Mouse (Mus musculus) bone marrow, adult 2 months (tissue): ENCODE measurements around the gene Zkscan6. TPM values are rescaled to one million over a fixed set of nuclear protein-coding genes. Genes with fewer than 3 reads are reported as not detected.

Experiments
- H3K27ac ChIP-seq: fragments of 200-500 bp; 2 replicates; pipeline ENCODE4 v1.5.1; 2012; ENCODE audit warnings: low read depth, mild to moderate bottlenecking, control low read depth, inconsistent platforms, low read length; ENCODE audit not compliant: control insufficient read depth, poor library complexity, insufficient read depth
- H3K4me1 ChIP-seq: fragments of 200-500 bp; 2 replicates; pipeline ENCODE4 v1.6.1; 2011; ENCODE audit warnings: low read length; ENCODE audit not compliant: control insufficient read depth, insufficient read depth
- H3K4me3 ChIP-seq: fragments of 200-500 bp; replicated peaks from 2 replicates; pipeline ENCODE3; 2011; ENCODE audit warnings: mild to moderate bottlenecking, low read depth, low read length, control low read depth; ENCODE audit not compliant: control insufficient read depth
- CTCF ChIP-seq: fragments of 200-500 bp; IDR thresholded peaks from 2 replicates; pipeline ENCODE4 v1.5.1; 2011; ENCODE audit warnings: low read length, control low read depth; ENCODE audit not compliant: control insufficient read depth, insufficient read depth
- POLR2A ChIP-seq: fragments of 200-500 bp; IDR thresholded peaks from 2 replicates; pipeline ENCODE4 v1.6.1; 2011; ENCODE audit warnings: low read depth, mild to moderate bottlenecking, control low read depth, low read length, borderline replicate concordance; ENCODE audit not compliant: control insufficient read depth
- WGBS: fragments of 180-500 bp; shearing (Covaris S2); methylation state at CpG from one replicate; pipeline ENCODE4 v1.1.7; 2018; 5-methylcytosine and 5-hydroxymethylcytosine counted together
- polyA plus RNA-seq: library from polyadenylated mRNA; stranded (reverse); fragments of >200 nt; gene quantifications from 2 replicates; pipeline ENCODE4 v1.2.4, GENCODE M21; 2011; ENCODE audit warnings: low replicate concordance; ENCODE audit not compliant: missing spikeins, insufficient read depth, insufficient read length

The Zkscan6 gene
- polyA plus RNA-seq, 1 experiment: 16.2 TPM

DNA sequence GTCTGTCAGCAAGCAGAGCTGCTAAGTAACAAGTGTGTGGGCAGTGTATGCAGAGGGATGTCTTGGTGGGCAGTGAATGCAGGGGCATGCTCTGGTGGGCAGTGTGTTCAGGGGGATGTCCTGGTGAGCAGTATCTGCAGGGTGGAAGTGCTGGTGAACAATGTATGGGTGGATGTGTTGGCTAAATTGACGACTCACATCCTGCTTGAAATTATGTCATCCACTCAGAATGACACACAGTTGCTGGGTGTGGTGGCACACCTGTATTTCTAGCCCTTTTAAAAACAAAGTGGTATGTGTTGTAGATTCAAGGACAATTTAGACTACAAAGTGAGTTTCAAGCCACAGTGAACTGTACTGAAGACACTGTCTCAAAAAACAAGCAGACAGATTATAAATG lies 11.2 kb downstream of the Zkscan6 start:
- no peak overlapping the region for H3K4me3 ChIP-seq
- H3K4me1 ChIP-seq: peaks cover 1% of the 10 kb centered on the region; the same call in 1 of the 2 replicates
- TF ChIP-seq POLR2A (no peak), CTCF (no peak)
- H3K27ac ChIP-seq: no peak overlapping the region
- 59% methylated on average over 1 of the region's 1 CpGs for WGBS

DNA sequence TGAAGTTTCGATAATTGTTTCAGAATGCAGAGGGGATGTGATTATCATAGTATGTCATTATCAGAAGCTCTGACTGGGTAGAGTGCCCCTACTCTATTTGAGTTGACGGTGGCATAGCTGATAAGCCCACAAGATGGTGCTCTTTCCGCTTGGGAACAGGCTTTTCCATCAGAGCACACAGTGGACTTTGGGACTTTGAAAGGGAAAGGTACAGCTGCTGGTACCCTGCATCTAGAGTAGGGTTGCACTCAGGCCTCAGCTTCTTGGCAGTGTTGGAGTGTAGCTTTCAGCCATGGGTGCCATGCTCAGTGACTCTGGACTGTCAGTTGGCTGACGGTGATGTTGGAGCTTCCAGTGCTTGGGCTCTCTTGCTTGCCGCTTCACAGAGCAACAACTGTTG lies 13.3 kb downstream of the Zkscan6 start:
- Histone ChIP-seq H3K27ac (no peak overlapping the region), H3K4me1 (peaks cover 1% of the 10 kb centered on the region; the same call in 1 of the 2 replicates), H3K4me3 (no peak overlapping the region)
- 85% methylated on average over 5 of the region's 5 CpGs for WGBS
- TF ChIP-seq CTCF (no peak), POLR2A (no peak)

DNA sequence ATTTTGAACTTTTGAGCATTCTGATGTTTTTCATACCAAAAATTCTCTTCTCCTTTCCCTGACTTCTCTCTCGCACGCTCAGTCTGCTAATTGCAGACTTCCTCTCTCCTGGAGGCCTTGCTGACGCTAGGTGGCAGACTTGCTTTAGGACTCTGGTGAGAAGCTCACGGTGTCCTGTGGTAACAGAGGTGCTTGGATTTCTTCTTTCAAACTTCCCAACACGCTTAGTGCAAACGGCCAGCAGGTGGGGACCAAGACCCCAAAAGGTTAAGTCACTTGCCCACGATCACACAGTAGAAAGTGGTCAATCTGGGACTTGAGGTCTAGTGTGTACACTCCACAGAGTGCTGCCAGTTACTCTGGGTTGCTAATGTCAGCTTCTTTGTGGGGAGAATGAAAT lies 13.9 kb downstream of the Zkscan6 start:
- TF ChIP-seq POLR2A (no peak), CTCF (peak; percentile 87)
- Histone ChIP-seq H3K4me3 (no peak overlapping the region), H3K27ac (no peak overlapping the region), H3K4me1 (peaks cover 1% of the 10 kb centered on the region; the same call in 1 of the 2 replicates)
- whole genome bisulfite sequencing: 19% methylated on average over 7 of the region's 7 CpGs

DNA sequence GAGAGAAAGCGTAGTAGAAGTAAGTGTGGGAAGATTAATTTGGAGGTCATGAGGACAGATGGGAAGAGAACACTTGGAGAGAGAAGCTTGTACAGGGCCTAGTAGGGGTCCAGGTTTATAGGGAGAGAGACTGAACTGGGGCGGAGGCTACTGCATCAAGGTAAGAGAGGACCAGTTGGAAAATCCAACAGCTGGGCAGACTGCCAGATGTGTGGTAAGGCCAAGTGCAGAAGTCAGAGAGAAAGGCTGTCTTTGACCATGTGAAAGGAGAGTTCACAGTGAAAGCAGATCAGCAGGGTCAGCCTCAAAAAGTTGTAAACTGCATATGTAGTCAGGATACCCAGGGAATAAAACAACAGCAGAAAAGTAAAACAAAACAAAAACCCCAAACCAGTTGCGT lies 17.6 kb downstream of the Zkscan6 start:
- Histone ChIP-seq H3K4me3 (no peak overlapping the region), H3K4me1 (no peaks in the 10 kb centered on the region; the same call in 1 of the 2 replicates), H3K27ac (no peak overlapping the region)
- WGBS: 97% methylated on average over 3 of the region's 3 CpGs
- TF ChIP-seq POLR2A (no peak), CTCF (no peak)

DNA sequence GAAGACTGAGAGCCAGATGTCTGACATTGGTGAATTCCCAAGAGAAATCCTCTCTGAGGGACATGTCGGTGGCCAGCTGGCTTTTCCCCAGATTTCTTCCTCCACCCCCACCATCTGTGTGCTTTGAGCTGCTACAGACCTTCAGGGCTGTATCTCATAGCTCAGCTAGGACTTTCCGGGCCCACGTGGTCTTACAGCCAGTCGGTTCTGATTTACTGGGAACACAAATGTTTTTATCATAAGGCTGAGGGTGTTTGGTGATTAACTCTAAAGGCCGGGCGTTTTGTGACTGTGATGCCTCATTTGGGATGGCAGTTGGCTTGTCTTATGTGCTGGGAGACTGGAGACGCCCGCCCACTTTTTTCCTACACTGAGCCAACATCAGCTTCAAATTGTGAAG lies 32.0 kb downstream of the Zkscan6 start:
- 78% methylated on average over 8 of the region's 8 CpGs for WGBS
- TF ChIP-seq POLR2A (no peak), CTCF (no peak)
- H3K4me3 ChIP-seq: no peak overlapping the region

DNA sequence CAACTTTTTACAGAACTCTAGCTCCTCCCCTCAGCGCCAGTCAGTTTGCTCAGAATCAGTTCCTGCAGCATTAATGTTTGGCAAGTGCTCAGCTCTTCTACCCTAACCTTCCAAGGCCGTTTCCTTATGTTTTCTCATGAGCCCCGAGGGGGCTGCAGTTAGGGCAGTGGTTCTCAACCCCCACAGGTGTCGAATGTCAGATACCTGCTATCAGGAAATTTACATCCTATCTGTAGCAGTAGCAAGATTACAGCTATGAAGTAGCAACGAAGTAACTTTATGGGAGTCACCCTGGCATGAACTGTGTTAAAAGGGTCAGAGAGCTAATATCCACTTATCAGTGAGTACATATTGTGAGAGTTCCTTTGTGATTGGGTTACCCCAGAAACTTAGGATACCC lies 39.5 kb downstream of the Zkscan6 start:
- WGBS: 73% methylated on average over 5 of the region's 5 CpGs
- Histone ChIP-seq H3K4me1 (no peaks in the 10 kb centered on the region), H3K27ac (no peak overlapping the region), H3K4me3 (no peak overlapping the region)
- no peak for TF ChIP-seq POLR2A
- no peak for TF ChIP-seq CTCF

More for the DNA sequence above, 32.0 kb downstream of the Zkscan6 start:
- Histone ChIP-seq H3K27ac (no peak overlapping the region), H3K4me1 (no peaks in the 10 kb centered on the region)

DNA sequence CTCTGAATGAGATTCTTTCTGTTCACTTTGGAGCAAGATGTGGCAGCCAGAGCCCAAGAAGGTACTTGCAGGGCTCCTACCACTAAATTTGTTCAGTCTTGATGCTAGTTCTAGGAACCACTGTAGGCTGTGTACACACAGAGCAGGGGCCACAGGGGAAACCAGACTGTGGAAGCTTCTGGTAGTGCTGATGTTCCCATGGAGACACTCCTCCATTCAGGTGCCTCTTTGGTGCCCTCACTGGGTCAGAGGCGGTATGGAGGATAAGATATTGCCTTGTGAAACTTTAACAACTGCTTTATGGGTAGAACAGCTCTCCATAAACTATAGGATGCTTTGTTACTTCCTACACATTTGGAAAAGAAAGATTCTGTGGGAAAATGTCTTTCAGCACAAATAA lies 45.1 kb downstream of the Zkscan6 start:
- Histone ChIP-seq H3K4me3 (no peak overlapping the region), H3K4me1 (no peaks in the 10 kb centered on the region), H3K27ac (no peak overlapping the region)
- TF ChIP-seq CTCF (no peak), POLR2A (no peak)
- WGBS: 17% methylated on average over 1 of the region's 1 CpGs

DNA sequence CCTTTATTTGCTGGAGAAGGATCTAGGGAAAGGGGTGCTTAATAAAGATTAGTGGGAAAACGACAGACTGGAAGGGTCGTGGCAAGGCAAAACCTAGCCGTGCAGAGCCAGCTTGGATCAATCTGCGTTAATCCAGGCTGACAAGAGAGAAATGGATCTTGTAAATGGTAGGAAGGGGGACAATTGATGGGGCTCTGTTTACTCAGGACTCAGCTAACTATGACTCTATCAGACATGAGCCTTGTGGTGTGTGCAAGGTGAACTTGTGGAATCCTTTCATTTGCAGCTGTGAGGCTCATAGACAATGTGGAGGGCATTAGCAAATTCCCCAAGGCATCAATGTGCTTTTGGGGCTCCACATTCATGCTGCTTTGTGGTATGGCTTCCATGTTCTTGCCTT lies 54.5 kb downstream of the Zkscan6 start:
- WGBS: 75% methylated on average over 4 of the region's 4 CpGs
- H3K4me1 ChIP-seq: no peaks in the 10 kb centered on the region
- no peak overlapping the region for H3K4me3 ChIP-seq
- no peak overlapping the region for H3K27ac ChIP-seq
- no peak for TF ChIP-seq POLR2A
- TF ChIP-seq CTCF: no peak

DNA sequence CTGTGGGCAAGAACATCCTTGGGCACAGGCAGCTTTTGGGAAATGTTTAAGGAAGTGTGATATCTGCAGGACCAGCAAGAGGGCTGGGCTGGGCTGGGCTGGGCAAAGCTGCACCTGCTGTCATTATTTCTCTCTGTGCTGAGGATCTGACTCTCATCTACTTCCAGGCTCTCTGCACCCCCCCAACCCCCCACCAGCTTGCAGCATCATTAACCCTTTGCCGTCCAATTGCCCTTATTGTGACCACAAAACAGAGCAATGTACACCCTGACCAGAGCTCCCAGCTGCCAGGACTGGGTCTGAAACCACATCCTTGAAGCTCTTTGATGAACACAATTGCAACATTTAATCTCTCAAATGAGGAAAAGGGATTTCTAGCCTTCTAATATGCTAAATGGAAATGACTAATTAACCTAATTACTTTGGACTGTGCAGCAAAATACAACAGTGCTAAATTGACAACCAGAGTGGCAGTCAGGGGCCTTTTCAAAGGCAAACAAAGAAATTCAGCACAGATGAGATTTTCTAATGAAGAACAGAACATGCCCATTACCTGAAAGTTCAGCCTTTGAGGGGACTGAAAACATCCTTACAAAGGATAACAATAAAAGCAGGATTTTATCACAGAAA lies 70.3 kb downstream of the Zkscan6 start:
- Histone ChIP-seq H3K4me3 (no peak overlapping the region), H3K4me1 (no peaks in the 10 kb centered on the region), H3K27ac (no peak overlapping the region)
- no peak for TF ChIP-seq CTCF
- no peak for TF ChIP-seq POLR2A
- WGBS: 50% methylated on average over 1 of the region's 1 CpGs

Other genes with a start within 250 kb of the Zkscan6 start
- 14.7 and 29.3 TPM in 2 replicates for gene Map2k4, start 18.9 kb upstream of the Zkscan6 start, polyA plus RNA-seq